Mouse (Mus musculus): Measurements from ENCODE around the gene Fzr1.

GRCm38 (mm10) chr10:81375322-81375721 is 3.0 kb downstream of the Fzr1 start:
- no peak for TF ChIP-seq CTCF (IDR thresholded peaks at IDR 0.05; ENCODE audit: low read depth, low read length)
- TF ChIP-seq POLR2A (IDR thresholded peaks at IDR 0.05; ENCODE audit: insufficient read depth, low read length), result no peak
- TF ChIP-seq EP300 (IDR thresholded peaks at IDR 0.05; ENCODE audit: insufficient read depth, low read depth, low read length), result no peak
